Mouse (Mus musculus) naive thymus-derived CD4-positive, alpha-beta T cell, adult 2 months (primary cell): Measurements from ENCODE around the gene Celf3.

Source experiments
- DNase-seq: peaks from one replicate; pipeline ENCODE4 v3.0.0-alpha.2; 2011; ENCODE audit warnings: low read depth

Celf3 gene

GRCm38 (mm10) chr3:94477981-94478422 is at the start of gene Celf3:
Gene Celf3 (plus strand): TSS chr3:94478295.
- no peak for DNase-seq

GRCm38 (mm10) chr3:94430980-94431379 is 47.1 kb upstream of the Celf3 start:
- no peak for DNase-seq

- no peak for DNase-seq
Measured at GRCm38 (mm10) chr3:94434305-94434704, 43.8 kb upstream of the Celf3 start.

GRCm38 (mm10) chr3:94436420-94436819 is 41.7 kb upstream of the Celf3 start:
- DNase-seq, result no peak

- DNase-seq, result peak; percentile 49
Measured at GRCm38 (mm10) chr3:94441182-94441581, 36.9 kb upstream of the Celf3 start.

- peak; percentile 97 for DNase-seq
Measured at GRCm38 (mm10) chr3:94442951-94443596, 35.0 kb upstream of the Celf3 start, which contains the start of gene Mrpl9. Gene Mrpl9 (plus strand): TSS chr3:94443318.

GRCm38 (mm10) chr3:94443597-94443964 is 34.5 kb upstream of the Celf3 start, which contains the start of gene Oaz3:
Gene Oaz3 (minus strand): TSS chr3:94443915.
- peak; percentile 69 for DNase-seq

GRCm38 (mm10) chr3:94449377-94449776 is 28.7 kb upstream of the Celf3 start:
- no peak for DNase-seq

- peak; percentile 83 for DNase-seq
Measured at GRCm38 (mm10) chr3:94456529-94457000, 21.5 kb upstream of the Celf3 start.

GRCm38 (mm10) chr3:94457055-94457454 is 21.0 kb upstream of the Celf3 start:
- no peak for DNase-seq

GRCm38 (mm10) chr3:94459834-94460233 is 18.3 kb upstream of the Celf3 start:
- no peak for DNase-seq

- no peak for DNase-seq
Measured at GRCm38 (mm10) chr3:94463926-94464578, 14.0 kb upstream of the Celf3 start.

GRCm38 (mm10) chr3:94465632-94466430 is 12.3 kb upstream of the Celf3 start:
- no peak for DNase-seq

GRCm38 (mm10) chr3:94468931-94469330 is 9.2 kb upstream of the Celf3 start:
- no peak for DNase-seq

GRCm38 (mm10) chr3:94472447-94473114 is 5.5 kb upstream of the Celf3 start:
- no peak for DNase-seq

- DNase-seq, result no peak
Measured at GRCm38 (mm10) chr3:94473115-94473505, 5.0 kb upstream of the Celf3 start.

- no peak for DNase-seq
Measured at GRCm38 (mm10) chr3:94473567-94474232, 4.4 kb upstream of the Celf3 start.

GRCm38 (mm10) chr3:94476301-94477035 is 1.6 kb upstream of the Celf3 start:
- no peak for DNase-seq

- DNase-seq, result no peak
Measured at GRCm38 (mm10) chr3:94477444-94477843, 651 bp upstream of the Celf3 start.

GRCm38 (mm10) chr3:94478591-94479169 is 585 bp downstream of the Celf3 start:
- DNase-seq, result no peak
